Mouse (Mus musculus): ENCODE data around the gene Utp20.
A peak's percentile ranks its signal among the peaks of the same experiment; 100 is the strongest.

The Utp20 gene

DNA sequence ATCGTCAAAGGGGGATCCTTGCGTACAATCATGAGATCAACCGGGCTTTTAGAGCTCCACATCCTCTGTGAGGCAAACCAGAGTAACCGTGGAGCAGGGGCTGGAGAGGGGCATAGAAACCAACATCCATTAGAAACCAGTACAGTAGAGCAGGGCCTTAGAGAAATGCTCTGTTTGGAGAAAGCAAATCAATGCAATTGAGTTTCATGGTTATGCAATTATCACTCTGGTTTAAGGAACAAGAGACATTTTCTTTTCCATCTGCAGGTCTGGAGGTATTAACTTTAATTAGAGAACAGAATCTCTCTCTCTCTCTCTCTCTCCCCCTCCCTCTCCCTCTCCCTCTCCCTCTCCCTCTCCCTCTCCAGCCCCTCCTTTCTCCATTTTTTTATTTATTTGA lies 111.9 kb downstream of the Utp20 start:
- no peak for DNase-seq

DNA sequence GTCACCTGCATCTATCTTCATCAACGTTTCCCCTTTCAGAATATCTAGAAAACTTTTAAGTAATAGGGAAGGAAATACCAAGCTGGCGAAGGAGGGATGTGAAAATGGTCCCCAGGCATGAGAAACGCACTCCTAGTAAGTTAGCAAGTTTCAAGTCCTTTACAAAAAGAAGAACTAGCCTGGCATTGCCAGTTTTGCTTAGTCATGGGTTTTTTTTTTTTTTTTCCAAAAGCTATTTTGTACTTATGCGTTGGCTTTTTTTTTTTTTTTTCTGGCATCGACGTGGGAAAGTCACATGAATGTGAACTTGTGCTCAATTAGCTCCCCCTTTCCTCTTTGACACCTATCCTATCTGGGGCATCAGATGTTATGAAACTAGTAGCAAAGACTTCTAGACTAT lies 114.2 kb downstream of the Utp20 start:
- peak; percentile 20 for DNase-seq

DNA sequence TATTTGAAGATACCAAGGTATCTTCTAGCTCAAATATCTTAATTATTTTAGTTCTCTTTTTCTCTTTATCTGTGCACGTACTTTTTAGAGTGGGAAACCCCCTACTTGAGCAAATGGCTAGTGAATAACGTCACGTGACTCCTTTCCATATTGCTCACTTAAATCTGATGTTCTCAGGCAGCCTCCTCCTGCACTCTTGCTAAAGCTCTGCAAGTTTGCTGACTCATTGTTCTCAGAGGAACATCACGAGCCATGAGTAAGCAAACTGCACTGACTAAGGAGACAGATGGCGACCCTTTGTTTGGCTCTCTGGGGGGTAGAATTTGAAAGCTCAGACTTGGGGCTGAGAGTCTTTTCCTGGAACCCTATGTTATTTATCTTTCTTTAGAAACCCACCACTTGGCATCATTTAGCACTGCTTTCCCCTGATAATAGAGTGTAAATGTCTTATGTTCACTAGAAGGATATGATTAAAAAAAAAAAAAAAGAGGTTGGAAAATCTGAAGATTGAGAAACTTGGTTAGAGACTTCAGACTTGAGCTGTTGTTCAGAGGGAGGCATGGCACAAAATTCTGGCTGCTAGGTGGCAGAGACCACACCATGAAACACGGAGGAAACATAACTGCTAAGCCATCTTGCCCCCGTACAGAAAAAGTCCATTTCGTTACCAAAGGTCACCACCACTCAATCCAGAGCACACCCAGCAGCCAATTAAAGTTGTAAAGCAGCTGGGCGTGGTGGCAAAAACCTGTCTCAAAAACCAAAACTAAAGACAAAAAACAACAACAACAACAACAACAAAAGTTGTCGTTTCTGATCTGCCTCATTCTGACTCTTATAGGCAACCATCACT lies 117.7 kb downstream of the Utp20 start:
- no peak for DNase-seq

DNA sequence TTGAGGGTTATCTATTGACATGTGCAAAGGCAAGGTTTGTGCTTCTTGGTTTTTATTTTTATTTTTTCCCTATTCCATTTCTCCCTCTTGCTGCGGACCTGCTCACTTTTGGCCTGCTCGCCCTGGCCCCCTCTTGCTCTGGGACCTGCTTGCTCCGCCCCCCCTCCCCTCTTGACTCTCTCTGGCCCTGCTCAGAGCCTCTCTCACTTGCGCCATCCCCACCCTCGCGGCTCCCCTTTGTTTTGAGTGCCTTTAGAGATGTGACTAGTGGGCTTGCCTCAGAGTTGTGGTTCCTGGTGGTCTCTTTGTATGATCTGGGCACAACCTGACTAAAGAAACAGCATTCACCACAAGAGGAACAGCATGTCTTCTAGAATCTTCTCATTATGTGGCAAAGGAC lies 125.7 kb downstream of the Utp20 start:
- DNase-seq = no peak

All from kidney, adult 9 months (tissue).